Mouse (Mus musculus) R1 (cell line): ENCODE results near the gene Twf2.
"Not testable (repeated sequence)": the region's sequence is repeated elsewhere in the genome, so short reads cannot be mapped to it uniquely, and the experiment has no call there.

Experiments used
- DNase-seq: peaks from one replicate; pipeline ENCODE4 v3.0.0-alpha.2; 2018; ENCODE audit warnings: low read depth, low spot score

Gene Twf2

GRCm38 (mm10) chr9:106202819-106203636, at the start of gene Twf2:
Gene Twf2 (plus strand): TSS chr9:106203108.
- peak; percentile 96 for DNase-seq

DNA sequence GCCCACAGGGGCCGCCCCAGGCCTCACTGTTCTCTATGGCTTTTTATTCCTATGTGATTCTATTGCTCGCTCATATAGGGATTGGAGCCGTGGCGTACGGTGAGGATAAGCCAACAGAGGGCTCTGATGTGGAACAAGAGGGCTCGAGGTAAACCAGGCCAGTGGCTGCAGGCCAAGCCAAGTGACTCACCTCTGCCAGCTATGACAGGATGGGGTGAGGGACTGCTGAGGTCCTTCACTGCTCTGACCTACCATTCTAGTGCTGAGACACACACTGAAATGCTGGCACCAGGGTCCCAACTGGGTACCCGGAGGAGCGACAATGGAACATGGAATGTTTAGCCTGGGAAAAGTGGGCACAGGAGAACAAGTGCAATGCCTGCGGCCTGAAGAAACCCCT, 48.8 kb upstream of the Twf2 start:
- no peak for DNase-seq

- peak; percentile 87 for DNase-seq
These were observed 46.5 kb upstream of the Twf2 start for GRCm38 (mm10) chr9:106156419-106156818.

DNA sequence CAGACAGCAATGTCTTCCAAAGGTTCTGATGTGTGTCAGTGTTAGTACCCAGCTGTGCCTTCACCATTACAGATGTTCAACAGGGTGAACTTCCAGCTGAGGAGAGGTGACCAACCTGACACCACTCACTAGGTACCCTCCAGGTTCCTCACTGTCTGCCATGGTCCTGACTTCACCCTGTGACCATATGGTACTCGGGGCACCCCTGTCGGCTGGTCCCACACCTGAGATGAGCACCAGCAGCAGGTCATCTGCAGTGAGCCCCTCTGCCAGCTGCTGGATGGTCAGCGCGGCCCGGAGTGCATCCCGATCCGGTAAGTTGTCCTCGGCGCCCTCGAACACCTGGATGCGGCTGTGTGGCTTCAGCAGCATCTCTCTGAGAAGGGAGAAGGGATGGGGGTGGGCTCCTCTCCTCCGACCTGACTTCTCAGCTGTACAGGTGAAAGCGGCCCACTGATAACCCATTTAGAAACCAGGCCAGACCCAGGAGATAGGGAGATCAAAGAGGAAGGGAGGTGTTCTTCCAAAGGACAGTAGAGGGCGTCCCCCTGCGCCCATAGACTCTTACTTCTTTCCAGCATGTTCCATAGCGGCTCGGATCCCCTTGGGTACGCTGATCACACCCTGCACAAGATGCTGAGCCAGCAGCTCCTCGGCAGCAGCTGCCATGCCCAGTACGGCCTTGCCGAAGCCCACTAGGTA, 45.8 kb upstream of the Twf2 start:
- DNase-seq = no peak

DNA sequence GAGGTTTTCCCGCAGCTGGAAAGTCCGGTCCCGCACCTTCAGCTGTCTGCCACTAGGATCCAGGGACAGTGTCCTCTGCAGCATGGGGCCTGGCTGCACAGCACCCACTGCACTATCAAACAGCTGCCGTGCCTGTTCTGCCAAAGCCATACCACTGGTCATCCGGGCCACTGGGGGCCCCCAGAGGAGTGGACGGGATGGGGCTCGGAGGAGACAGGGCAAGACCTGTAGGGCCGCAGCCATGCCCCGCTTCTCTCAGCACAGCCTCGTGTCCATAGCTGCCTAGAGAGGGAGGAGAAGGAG, 45.3 kb upstream of the Twf2 start:
- no peak for DNase-seq

DNA sequence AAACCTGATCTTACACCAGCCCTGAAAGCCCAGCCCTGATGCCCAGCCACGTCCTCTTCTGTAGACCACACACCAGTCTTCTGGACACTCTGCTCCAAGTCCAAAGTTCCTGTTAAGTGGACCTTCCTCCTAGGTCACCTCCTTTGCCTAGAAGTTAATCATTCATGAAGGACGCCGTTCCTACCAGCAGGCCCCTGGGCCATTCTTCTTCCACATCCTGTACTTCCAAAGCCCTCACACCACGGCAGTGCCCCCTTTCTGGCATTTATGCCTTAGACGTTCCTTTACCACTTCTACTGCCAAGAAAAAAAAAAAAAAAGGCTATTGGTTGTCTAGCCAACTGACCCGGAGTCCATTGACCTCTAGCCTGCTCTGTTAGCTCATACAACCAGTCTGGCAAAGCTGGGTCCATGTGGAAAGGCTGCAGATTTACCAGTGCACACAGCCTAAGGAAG, 44.8 kb upstream of the Twf2 start, which contains the start of gene Glyctk:
Gene Glyctk, minus strand, starts transcription at position 102 of the 455 bp plus-strand sequence.
- no peak for DNase-seq

DNA sequence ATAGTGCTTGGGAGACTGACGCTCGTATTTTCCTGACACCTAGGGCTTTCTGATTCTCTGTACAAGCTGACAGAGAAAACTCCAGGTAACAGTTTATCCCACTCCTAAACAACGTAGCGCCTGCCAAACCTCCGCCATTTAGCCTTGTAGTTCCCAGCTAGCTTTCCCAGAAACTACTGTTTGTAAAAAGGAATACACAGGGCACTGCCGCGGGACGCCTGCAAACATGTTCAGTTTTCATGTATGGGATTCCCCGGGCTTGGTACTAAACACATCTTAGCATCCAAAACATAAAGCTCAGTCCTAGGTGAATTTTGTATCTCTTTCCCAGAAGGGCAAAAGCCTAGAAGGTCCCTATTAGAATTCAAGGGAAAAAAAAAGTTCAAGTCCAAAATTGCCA, 43.7 kb upstream of the Twf2 start:
- DNase-seq = no peak

DNA sequence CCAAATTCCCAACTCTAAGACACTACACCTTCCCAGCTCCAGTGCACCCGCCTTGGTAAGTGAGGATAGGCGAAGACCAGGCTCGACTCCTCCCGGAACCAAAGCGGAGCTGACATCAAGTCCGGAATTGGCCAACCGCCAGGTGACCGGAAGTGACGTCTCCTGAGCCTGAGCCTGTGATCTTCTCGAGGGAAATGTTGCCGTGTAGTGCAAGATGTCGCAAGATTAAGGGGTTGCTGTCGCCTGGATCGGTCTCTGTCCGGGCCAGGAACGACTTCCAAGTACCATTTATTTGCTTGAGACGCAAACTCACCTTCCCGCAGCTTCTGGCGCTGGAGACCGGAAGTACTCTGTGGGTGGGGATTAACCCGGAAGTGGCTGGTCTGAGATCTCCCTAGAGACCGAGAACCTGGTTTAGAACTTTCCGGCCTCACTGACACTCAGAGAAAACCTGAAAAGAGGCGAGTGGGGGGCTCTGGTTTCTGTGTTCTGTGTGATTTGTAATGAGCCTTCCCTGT, 43.1 kb upstream of the Twf2 start:
- DNase-seq = peak; percentile 93

GRCm38 (mm10) chr9:106160426-106160825, 42.5 kb upstream of the Twf2 start:
- DNase-seq = no peak

GRCm38 (mm10) chr9:106166709-106167108, 36.2 kb upstream of the Twf2 start:
- DNase-seq = no peak

DNA sequence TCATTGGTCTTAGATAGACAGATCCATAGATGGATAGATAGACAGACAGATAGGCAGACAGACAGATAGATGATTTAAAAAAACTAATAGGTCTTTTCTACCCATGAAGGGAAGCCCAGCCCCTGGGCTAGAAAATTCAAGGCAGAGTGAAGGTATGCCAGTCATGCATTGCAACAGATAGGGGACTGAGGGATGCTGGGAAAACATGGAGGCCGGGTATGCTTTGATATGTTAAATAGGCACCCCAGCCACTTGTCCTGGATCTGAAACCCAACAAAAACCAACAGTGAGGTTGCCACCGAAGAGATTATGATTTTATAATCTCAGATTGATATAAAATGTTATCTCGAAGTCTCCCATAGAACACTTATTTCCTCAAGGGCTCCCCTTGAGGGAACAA, 35.7 kb upstream of the Twf2 start:
- DNase-seq = peak; percentile 86

DNA sequence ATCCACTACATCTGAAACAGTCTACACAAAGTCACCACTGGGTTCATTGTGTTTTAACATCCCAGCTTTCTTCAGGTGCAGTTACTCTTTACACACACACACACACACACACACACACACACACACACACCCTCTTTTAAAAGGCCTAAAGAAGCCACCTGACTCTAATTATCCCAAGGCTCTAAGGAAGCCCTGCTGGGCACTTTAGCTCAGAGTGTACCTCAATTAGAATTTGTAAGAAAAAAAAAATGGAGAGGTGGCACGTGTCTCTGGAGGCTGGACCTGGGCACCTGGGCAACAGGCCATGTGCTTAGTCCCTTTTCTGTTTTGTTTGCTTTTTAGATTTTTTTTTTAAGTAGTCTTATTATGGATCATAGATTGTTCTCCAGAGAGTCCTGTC, 35.2 kb upstream of the Twf2 start:
- peak; percentile 91 for DNase-seq

DNA sequence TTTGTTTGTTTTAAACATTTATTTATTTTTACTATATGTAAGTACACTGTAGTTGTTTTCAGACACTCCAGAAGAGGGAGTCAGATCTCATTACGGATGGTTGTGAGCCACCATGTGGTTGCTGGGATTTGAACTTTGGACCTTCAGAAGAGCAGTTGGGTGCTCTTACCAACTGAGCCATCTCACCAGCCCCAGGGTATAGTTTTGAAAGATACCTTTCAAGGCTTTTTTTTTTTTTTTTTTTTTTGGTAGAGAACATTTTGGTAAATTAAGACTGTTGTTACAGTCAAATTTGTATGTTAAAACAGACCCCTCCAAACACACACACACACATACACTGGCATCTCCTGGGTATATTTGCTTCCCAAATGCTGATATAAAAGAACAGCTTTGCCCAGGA, 33.9 kb upstream of the Twf2 start:
- DNase-seq = not testable (repeated sequence)

GRCm38 (mm10) chr9:106169917-106170316, 33.0 kb upstream of the Twf2 start:
- DNase-seq = no peak

GRCm38 (mm10) chr9:106170556-106171345, 32.2 kb upstream of the Twf2 start, which contains the start of gene Wdr82:
Gene Wdr82 (plus strand): TSS chr9:106170928.
- DNase-seq = peak; percentile 93

DNA sequence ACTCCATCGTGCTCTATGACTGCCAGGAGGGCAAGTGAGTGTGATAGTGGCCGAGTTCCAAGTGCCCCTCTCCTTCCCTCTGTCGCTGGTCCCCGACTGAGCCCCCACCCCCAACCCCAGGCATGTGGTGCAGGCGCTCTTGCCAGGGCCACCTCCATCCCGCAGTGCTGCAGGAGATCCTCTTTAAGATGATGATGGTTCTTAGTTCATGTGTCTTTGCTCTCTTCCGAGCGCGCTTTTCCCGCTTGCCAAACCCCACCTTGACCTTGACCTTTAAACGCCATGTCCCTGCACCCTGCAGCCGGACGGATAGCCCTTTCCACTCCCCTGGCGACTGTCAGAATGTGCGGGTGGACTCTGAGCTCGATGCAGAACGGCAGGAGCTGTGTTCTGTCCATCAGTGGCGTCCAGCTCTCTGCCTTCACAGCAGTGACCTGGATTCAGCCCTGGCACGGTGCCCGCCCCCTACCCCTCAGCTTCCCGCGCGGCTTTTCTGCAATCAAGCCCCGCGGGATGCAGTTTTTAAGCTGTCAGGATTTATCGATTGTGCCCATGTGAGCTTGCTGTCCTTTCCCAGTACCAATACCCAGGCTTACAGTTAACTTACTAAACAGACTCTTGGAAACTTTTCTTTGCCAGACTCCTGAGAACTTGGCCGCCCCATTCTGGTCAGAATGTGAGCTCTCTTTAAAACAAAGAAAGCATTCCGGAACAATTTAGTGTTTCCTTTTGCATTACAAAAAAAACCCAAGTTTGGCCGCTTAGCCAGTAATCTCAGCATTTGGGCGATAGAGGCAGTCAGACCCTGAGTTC, 31.4 kb upstream of the Twf2 start:
- peak; percentile 83 for DNase-seq

GRCm38 (mm10) chr9:106172527-106172926, 30.4 kb upstream of the Twf2 start:
- DNase-seq = no peak

DNA sequence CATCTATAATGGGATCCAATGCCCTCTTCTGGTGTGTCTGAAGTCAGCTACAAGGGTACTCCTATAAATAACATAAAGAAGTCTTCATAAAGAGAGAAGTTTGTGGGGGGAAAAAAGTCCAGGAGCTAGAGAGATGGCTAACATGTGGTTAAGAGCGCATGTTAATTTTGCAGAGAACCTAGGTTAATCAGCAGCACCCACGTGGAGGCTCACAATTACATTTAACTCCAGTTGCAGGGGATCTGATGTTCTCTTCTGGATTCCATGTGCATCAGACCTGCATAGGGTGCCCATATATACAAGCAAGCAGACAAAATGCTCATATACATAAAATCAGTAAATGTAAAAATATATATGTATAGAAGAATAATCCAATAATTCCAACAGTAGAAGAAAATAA, 29.5 kb upstream of the Twf2 start:
- no peak for DNase-seq

GRCm38 (mm10) chr9:106175552-106176200, 27.2 kb upstream of the Twf2 start:
- DNase-seq = no peak

GRCm38 (mm10) chr9:106176769-106177168, 26.1 kb upstream of the Twf2 start:
- peak; percentile 68 for DNase-seq

DNA sequence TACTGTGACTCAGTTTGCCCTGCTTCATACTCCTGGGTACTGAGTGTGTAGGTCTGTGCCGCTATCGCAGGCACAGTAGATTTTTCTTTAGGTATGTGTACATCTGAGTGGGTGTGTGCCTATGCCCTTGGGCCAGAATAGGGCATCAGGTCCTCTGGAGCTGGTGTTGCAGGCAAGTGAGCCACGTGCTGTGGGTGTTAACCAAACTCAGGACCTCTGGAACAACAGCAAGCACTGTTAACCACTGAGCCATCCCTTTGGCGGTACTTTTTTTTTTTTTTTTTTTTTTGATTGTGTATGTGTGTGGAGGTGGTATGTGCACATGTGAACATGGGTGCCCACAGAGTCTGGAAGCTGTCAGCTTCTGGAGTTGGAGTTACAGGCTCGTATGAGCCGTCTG, 25.1 kb upstream of the Twf2 start:
- peak; percentile 61 for DNase-seq
